Mouse (Mus musculus) kidney, postnatal 36 days (tissue): Measurements from ENCODE around the gene Amd1.

Experiments
- DNase-seq, 2 experiments: peaks; one replicate each; pipeline ENCODE4 v3.0.0; 2021 to 2022; ENCODE audit warnings: mixed read lengths in 2 of 2

The Amd1 gene

GRCm38 (mm10) chr10:40301181-40302075 is 558 bp downstream of the Amd1 start:
- DNase-seq: peak; percentile 9 to 64

DNA sequence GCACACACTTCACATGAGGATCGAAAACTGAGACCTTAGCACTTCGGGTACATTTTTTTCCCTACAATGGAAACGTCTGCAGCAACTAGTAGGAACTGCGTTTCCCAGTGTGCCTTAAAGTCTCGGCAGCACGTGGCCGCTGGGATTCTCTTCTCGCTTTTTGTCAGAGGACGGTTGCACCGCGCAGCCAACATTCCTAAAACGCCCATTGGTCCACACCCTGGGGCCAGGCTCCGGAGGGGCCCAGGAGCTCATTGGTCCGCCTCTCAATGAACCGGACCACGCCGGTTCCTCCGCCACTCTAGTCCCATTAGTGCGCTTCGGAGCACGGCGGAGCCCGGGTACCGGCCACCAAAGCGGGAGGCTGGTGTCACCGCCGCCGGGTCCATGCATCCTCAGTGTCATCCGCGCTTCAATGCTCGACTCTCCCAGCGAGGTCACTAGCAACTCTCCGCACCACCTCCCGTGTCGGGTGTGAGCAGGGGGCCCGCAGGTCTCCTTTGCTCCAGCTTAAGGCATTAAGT is 1.3 kb downstream of the Amd1 start:
- peak; percentile 88 to 91 for DNase-seq

DNA sequence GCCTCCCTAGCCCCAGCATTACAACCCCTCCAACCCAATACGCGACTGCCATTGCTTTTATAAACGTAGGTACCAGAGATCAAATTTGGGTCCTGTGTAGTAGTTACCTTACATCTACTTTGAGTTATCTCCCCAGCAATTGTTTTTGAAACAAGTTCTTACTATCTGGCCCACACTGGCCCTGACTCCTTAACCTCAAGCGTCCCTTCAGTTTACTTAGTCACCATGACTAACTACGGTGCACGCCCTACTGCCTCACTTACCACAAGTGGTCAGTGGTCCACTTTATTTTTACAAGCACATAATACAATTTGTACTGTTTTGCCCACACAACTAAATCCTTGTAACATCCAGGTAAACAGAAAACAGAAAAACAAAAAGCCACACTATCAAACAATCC is 9.3 kb downstream of the Amd1 start:
- no peak for DNase-seq

- no peak for DNase-seq
Measured at GRCm38 (mm10) chr10:40286767-40287166, 15.2 kb downstream of the Amd1 start.

DNA sequence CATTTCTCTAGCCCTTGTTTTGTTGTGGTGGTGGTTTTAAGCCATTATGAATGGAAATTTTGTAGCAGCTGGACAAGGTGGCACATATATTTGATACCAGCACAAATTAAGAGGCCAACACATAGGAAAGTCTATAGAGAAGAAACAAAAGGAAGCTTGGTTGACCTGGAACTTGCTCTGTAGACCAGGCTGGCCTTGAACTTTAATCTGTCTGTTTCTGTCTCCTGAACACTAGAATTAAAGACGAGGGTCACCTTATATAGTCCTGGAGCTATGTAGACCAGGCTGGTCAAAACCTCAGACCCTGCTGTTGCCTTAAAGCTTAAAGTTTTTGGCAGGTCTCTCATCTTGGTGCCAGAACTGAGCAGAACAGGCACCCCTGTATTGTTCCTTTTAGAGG is 16.4 kb downstream of the Amd1 start:
- no peak for DNase-seq

DNA sequence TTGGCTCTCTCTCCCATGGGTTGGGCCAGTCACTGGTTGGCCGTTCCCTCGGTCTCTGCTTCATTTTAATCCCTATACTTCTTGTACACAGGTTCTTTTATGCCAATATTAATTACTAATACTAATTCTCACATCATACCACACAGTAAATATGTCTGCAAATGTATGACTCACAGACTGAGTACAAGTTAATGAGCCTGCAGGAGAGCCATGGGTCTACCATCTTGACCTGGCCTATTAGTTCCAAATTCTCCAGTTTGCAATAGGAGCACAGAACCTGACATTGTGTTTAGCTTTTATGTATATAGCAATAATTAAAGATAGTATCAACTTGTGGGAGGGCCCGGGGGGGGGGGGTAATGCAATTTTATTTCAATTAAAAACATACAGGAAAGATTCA is 17.0 kb downstream of the Amd1 start:
- DNase-seq: no peak

DNA sequence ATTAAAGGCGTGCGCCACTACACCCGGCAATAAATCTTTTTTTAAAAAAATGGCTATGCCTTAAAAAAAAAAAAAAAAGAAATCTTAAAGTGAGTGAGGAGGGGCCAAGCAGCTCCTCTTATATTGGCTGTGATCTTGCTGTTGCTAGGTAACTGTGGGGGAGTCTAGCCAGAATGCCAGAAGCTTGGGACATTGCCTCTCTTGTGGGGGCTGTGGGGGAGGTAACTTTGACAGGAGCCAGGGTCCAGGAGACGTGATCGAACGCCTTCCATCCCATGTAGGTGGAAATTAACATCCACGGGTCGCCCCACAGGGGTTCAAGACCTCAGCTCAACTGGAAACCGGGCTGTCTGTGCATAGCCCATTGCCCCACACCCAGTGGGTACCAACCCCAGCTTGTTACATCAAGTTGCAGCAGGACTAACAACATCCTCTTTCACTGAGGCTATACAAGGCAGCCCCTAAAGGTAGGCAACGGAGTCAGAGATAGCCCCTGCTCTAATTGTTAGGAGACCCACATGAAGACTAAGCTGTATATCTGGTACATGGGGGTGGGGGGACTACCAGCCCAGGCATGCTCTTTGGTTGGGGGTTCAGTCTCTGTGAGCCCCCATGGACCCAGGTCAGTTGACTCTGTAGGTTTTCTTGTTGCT is 17.7 kb downstream of the Amd1 start:
- no peak for DNase-seq

GRCm38 (mm10) chr10:40283636-40284035 is 18.4 kb downstream of the Amd1 start:
- DNase-seq: no peak

GRCm38 (mm10) chr10:40281565-40281964 is 20.4 kb downstream of the Amd1 start:
- DNase-seq: no peak

- DNase-seq: no peak
Measured at GRCm38 (mm10) chr10:40278317-40278716, 23.7 kb downstream of the Amd1 start.

DNA sequence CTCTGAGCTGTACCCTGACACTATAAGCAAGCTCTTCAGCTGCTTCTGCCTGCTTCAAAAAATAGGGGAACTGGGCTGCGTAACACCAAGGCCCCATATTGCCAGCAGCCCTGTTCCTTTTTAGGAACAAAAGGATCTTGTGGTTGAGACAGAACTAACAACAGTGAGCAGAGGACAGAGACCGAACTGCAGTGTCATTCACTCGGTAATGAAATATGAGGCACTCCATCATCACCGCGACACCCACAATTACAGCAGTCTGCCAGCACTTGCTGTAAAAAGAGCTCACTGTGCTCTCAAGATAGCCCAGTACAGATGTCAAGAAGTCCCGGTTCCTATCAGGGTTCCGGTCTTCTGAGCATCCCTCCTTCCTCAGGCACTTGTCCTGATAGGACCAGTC is 26.0 kb downstream of the Amd1 start:
- DNase-seq: no peak

- DNase-seq: no peak
Measured at GRCm38 (mm10) chr10:40273938-40274337, 28.0 kb downstream of the Amd1 start.

DNA sequence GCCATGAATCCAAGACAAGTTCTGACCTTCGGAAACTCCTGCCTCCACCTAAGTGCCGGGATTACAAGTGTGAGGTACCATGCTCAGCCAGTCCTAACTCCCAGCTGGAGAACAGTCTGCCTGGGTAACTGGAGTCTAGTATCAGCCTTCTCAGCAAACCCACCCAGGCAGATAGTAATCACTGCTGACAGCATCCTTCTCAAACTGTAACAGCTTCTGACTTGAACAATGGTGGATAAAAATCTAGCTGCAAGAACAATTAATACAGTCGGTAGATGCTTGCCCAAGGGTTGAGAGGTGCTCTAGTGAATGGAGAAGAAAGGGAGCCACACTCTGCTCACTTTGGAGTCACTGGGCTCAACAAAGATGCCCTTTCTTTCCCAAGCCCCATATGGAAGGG is 30.8 kb downstream of the Amd1 start:
- DNase-seq: no peak

GRCm38 (mm10) chr10:40264920-40265319 is 37.1 kb downstream of the Amd1 start:
- no peak for DNase-seq

GRCm38 (mm10) chr10:40263691-40264090 is 38.3 kb downstream of the Amd1 start:
- DNase-seq: peak; percentile 72 to 75

- no peak for DNase-seq
Measured at GRCm38 (mm10) chr10:40262200-40262599, 39.8 kb downstream of the Amd1 start.

GRCm38 (mm10) chr10:40260305-40260704 is 41.7 kb downstream of the Amd1 start:
- DNase-seq: no peak

DNA sequence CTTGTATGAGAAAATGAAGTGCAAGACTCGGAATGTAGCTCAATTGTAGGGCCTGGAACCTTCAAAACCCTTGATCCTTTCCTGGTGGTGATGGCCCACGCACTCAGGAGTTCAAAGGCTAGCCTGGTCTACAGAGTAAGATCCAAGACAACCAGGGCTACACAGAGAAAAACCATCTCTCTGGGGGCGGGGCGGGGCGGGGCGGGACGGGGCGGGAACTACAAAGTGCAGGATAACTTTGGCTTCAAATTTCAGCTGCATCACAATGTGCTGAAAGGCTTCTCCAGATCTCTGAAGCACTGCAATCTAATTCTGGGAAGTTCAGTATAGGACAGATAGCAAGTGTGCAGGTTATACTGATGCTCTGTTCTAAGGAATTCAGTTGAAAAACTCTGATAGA is 42.4 kb downstream of the Amd1 start:
- DNase-seq: no peak

- DNase-seq: peak; percentile 64 to 66
Measured at GRCm38 (mm10) chr10:40258976-40259375, 43.0 kb downstream of the Amd1 start.

GRCm38 (mm10) chr10:40258401-40258966 is 43.5 kb downstream of the Amd1 start:
- DNase-seq: peak; percentile 69 to 70

DNA sequence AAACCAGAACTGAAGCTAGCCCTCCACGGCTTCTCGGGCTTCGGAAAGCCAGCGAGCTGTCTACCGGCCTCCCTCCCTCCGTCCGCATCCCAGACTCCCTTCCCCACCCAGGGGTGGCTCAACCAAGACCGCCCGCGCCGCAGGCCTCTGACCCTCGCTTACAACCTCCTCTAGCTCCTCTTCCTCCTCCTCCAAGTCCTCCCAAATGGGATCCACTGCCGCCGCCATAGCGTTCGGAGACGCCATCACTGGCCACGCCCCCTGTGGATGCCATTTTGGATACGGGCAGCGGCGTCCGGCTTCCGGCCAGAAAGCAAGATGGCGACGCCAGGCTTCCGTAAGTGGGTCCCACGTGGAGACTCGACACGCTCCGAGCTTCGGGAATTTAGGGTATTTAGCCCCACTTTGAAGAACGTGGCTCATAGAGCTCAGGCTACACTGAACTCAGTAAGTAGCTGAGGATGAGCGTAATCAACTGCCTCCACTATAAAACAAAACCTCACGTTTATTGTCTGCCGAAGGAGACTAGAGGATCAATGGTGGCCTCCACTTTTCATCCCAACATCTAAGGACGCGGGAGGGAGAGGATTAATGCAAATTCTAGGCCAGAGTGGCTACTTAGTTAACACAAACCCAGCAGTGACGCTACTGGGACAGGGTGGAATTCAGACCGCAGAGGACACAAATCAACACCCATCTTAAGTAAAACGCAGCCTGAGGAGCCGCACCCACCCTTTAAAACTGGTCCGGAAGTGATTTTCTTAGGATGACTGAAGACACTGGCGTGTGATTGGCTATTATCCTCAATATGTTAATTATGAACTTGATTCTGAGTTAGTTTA is 44.4 kb downstream of the Amd1 start, which contains the start of gene Gtf3c6:
Gene Gtf3c6 (minus strand): TSS at position 695 of the 842 bp plus-strand sequence.
- DNase-seq: peak; percentile 94 to 96

- DNase-seq: peak; percentile 77 to 79
Measured at GRCm38 (mm10) chr10:40256716-40257115, 45.3 kb downstream of the Amd1 start.

- DNase-seq: no peak
Measured at GRCm38 (mm10) chr10:40250969-40251368, 51.0 kb downstream of the Amd1 start.
